Comparison of ENCODE assay signal across 17 mouse cellular contexts in the genomic region with DNA sequence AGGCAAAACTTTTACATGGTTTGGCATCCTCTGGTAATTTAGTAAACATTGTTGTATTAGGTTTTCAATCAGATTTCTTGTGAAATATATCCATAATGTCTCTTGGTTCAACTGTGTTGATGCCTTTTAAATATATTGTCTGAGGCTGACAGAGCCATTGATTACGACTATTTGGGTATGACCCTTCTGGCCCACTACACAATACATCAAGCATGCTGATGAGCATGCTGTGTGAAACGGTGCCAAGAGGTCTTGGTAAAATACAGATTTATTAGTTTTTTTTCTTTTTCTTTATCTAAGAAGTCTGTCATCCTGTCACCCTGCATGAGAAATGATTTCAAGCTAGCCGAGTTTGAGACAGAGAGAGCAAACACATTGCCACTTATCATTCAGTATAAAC.
A peak's percentile ranks its signal among the peaks of the same experiment; 100 is the strongest.
DNase-seq lines count a peak whose midpoint lies in the region; ATAC-seq and TF ChIP-seq lines count a peak whose summit lies in the region.
"Had no signal": no experiment of that assay in that cellular context is flagged by ENCODE, and none has a peak within 500 bp of the region (broad histone marks: within the 10 kb centered on the region; RNA-seq: fewer than 3 reads in every experiment).

No protein-coding gene starts in this region.

- no peak overlapping the region for H3K9ac ChIP-seq in forebrain, embryonic 11.5 days (ENCODE audit: low read length)
- no peak overlapping the region for H3K9ac ChIP-seq in forebrain, embryonic 13.5 days
- H3K9ac ChIP-seq in hindbrain, embryonic 11.5 days (ENCODE audit: low read depth, low read length): no peak overlapping the region
- H3K9ac ChIP-seq in hindbrain, embryonic 14.5 days: no peak overlapping the region
- H3K9ac ChIP-seq: embryonic facial prominence, embryonic 12.5 days; heart, embryonic 13.5 days; hindbrain, embryonic 13.5 days; intestine, embryonic 15.5 days had no signal

- TF ChIP-seq POLR2A in brain, embryonic 14.5 days (IDR thresholded peaks at IDR 0.05; ENCODE audit: borderline replicate concordance, extremely low read depth, insufficient read depth, insufficient read length, poor library complexity, severe bottlenecking): no peak

- no peak for DNase-seq in forebrain, embryonic 11.5 days (ENCODE audit: low spot score)
- no peak for DNase-seq in hindbrain, embryonic 11.5 days (ENCODE audit: low spot score)
- DNase-seq in hindbrain, embryonic 14.5 days (ENCODE audit: low spot score): no peak
- DNase-seq in brain, embryonic 14.5 days (ENCODE audit: low read depth): peak; percentile 37
- peak; percentile 37 for DNase-seq in mesoderm, embryonic 11.5 days (ENCODE audit: low read depth, low spot score)
- no peak for DNase-seq in lung, postnatal 14 days
- DNase-seq: adrenal gland, postnatal 10 days; cerebellum, adult 11-12 months; cerebellum, adult 9-10 months; cerebellum, postnatal 25 days; gastrocnemius, postnatal 36 days; heart, postnatal 36 days had no signal

- no peak for TF ChIP-seq CTCF in brain, embryonic 14.5 days (IDR thresholded peaks at IDR 0.05; ENCODE audit: borderline replicate concordance, extremely low read depth, insufficient read depth, insufficient read length)

- H3K4me1 ChIP-seq in forebrain, embryonic 11.5 days (replicated peaks; ENCODE audit: control insufficient read depth, insufficient read depth, low read length): no peaks in the 10 kb centered on the region
- H3K4me1 ChIP-seq in forebrain, embryonic 13.5 days: no peaks in the 10 kb centered on the region
- H3K4me1 ChIP-seq in hindbrain, embryonic 11.5 days (replicated peaks; ENCODE audit: control insufficient read depth, insufficient read depth, low read length): no peaks in the 10 kb centered on the region
- no peaks in the 10 kb centered on the region for H3K4me1 ChIP-seq in hindbrain, embryonic 14.5 days (replicated peaks; ENCODE audit: control insufficient read depth, insufficient read depth, low read length)
- H3K4me1 ChIP-seq: embryonic facial prominence, embryonic 12.5 days; heart, embryonic 13.5 days; hindbrain, embryonic 13.5 days; intestine, embryonic 15.5 days had no signal

- 0 out of 2 replicates have a peak, but pooled peaks have one; percentile 39 for ATAC-seq in forebrain, embryonic 11.5 days (replicated peaks; ENCODE audit: low FRiP score)
- ATAC-seq in forebrain, embryonic 13.5 days: no peak
- ATAC-seq in hindbrain, embryonic 11.5 days (ENCODE audit: low FRiP score): peak; percentile 62; the same call in 1 of the 2 replicates
- ATAC-seq in hindbrain, embryonic 14.5 days (ENCODE audit: low FRiP score): no peak
- ATAC-seq: intestine, embryonic 15.5 days had no signal

- no peak overlapping the region for H3K4me2 ChIP-seq in forebrain, embryonic 11.5 days (ENCODE audit: low read depth, low read length, severe bottlenecking)
- no peak overlapping the region for H3K4me2 ChIP-seq in forebrain, embryonic 13.5 days
- H3K4me2 ChIP-seq in hindbrain, embryonic 11.5 days (replicated peaks; ENCODE audit: low read depth, low read length): no peak overlapping the region
- no peak overlapping the region for H3K4me2 ChIP-seq in hindbrain, embryonic 14.5 days (replicated peaks)
- H3K4me2 ChIP-seq: embryonic facial prominence, embryonic 12.5 days; heart, embryonic 13.5 days; hindbrain, embryonic 13.5 days; intestine, embryonic 15.5 days had no signal

- no peaks in the 10 kb centered on the region for H3K36me3 ChIP-seq in forebrain, embryonic 11.5 days (ENCODE audit: control insufficient read depth, insufficient read depth, low read length)
- no peaks in the 10 kb centered on the region for H3K36me3 ChIP-seq in forebrain, embryonic 13.5 days (ENCODE audit: poor library complexity, severe bottlenecking)
- no peaks in the 10 kb centered on the region for H3K36me3 ChIP-seq in hindbrain, embryonic 11.5 days (ENCODE audit: control insufficient read depth, insufficient read depth, low read length)
- no peaks in the 10 kb centered on the region for H3K36me3 ChIP-seq in hindbrain, embryonic 14.5 days (replicated peaks; ENCODE audit: control insufficient read depth, insufficient read depth)
- H3K36me3 ChIP-seq: embryonic facial prominence, embryonic 12.5 days; heart, embryonic 13.5 days; hindbrain, embryonic 13.5 days; intestine, embryonic 15.5 days had no signal

- no peak overlapping the region for H3K27ac ChIP-seq in forebrain, embryonic 11.5 days (ENCODE audit: low read depth, low read length)
- no peak overlapping the region for H3K27ac ChIP-seq in forebrain, embryonic 13.5 days
- H3K27ac ChIP-seq in hindbrain, embryonic 11.5 days (ENCODE audit: low read depth, low read length): no peak overlapping the region
- no peak overlapping the region for H3K27ac ChIP-seq in hindbrain, embryonic 14.5 days
- H3K27ac ChIP-seq: embryonic facial prominence, embryonic 12.5 days; heart, embryonic 13.5 days; hindbrain, embryonic 13.5 days; intestine, embryonic 15.5 days had no signal

- no peaks in the 10 kb centered on the region for H3K27me3 ChIP-seq in forebrain, embryonic 11.5 days (ENCODE audit: control insufficient read depth, insufficient read depth, low read length)
- no peaks in the 10 kb centered on the region for H3K27me3 ChIP-seq in forebrain, embryonic 13.5 days
- no peaks in the 10 kb centered on the region for H3K27me3 ChIP-seq in hindbrain, embryonic 11.5 days (ENCODE audit: control insufficient read depth, insufficient read depth, low read length)
- no peaks in the 10 kb centered on the region for H3K27me3 ChIP-seq in hindbrain, embryonic 14.5 days (ENCODE audit: control insufficient read depth, insufficient read depth, low read length)
- H3K27me3 ChIP-seq: embryonic facial prominence, embryonic 12.5 days; heart, embryonic 13.5 days; hindbrain, embryonic 13.5 days; intestine, embryonic 15.5 days had no signal

- H3K9me3 ChIP-seq in forebrain, embryonic 11.5 days (ENCODE audit: control insufficient read depth, low read length): no peaks in the 10 kb centered on the region
- no peaks in the 10 kb centered on the region for H3K9me3 ChIP-seq in forebrain, embryonic 13.5 days (replicated peaks)
- no peaks in the 10 kb centered on the region for H3K9me3 ChIP-seq in hindbrain, embryonic 11.5 days (ENCODE audit: control insufficient read depth, low read length)
- H3K9me3 ChIP-seq in hindbrain, embryonic 14.5 days (ENCODE audit: control insufficient read depth, low read length): no peaks in the 10 kb centered on the region
- H3K9me3 ChIP-seq: embryonic facial prominence, embryonic 12.5 days; heart, embryonic 13.5 days; hindbrain, embryonic 13.5 days; intestine, embryonic 15.5 days had no signal

- H3K4me3 ChIP-seq in forebrain, embryonic 11.5 days (ENCODE audit: low read depth, low read length): no peak overlapping the region
- no peak overlapping the region for H3K4me3 ChIP-seq in forebrain, embryonic 13.5 days
- no peak overlapping the region for H3K4me3 ChIP-seq in hindbrain, embryonic 11.5 days (ENCODE audit: low read depth, low read length)
- H3K4me3 ChIP-seq in hindbrain, embryonic 14.5 days (replicated peaks; ENCODE audit: low read length): no peak overlapping the region
- H3K4me3 ChIP-seq: embryonic facial prominence, embryonic 12.5 days; heart, embryonic 13.5 days; hindbrain, embryonic 13.5 days; intestine, embryonic 15.5 days had no signal

- 72% methylated on average over 3 of the region's 3 CpGs for WGBS in forebrain, embryonic 11.5 days
- WGBS in forebrain, embryonic 13.5 days: 61% methylated on average over 3 of the region's 3 CpGs
- 38% methylated on average over 3 of the region's 3 CpGs for WGBS in hindbrain, embryonic 11.5 days
- 18% methylated on average over 3 of the region's 3 CpGs for WGBS in hindbrain, embryonic 14.5 days

Comparison
In these comparisons a context has a peak if more than half of its experiments do, and no peak if none do; other contexts are left out.
1. ATAC-seq: peak in forebrain, embryonic 11.5 days (single experiment) and hindbrain, embryonic 11.5 days (single experiment); none in forebrain, embryonic 13.5 days (single experiment) and hindbrain, embryonic 14.5 days (single experiment).
2. DNase-seq: peak in brain, embryonic 14.5 days (single experiment) and mesoderm, embryonic 11.5 days (single experiment); none in forebrain, embryonic 11.5 days (single experiment), hindbrain, embryonic 11.5 days (single experiment), hindbrain, embryonic 14.5 days (single experiment) and lung, postnatal 14 days (single experiment).